Mouse (Mus musculus) bone marrow macrophage, adult 2 months (primary cell): Measurements from ENCODE around the gene Dhx15.

Source experiments
- CTCF ChIP-seq: IDR thresholded peaks from 2 replicates; pipeline ENCODE4 v1.5.1; 2012; ENCODE audit warnings: low read depth, mild to moderate bottlenecking, low read length, moderate library complexity
- POLR2A ChIP-seq: IDR thresholded peaks from 2 replicates; pipeline ENCODE4 v1.6.1; 2012; ENCODE audit warnings: mild to moderate bottlenecking, low read depth, low read length, borderline replicate concordance

- TF ChIP-seq CTCF (no peak), POLR2A (no peak)
Observed at GRCm38 (mm10) chr5:52237956-52238735, 47.8 kb upstream of the Dhx15 start.
